Mouse (Mus musculus) lung, embryonic 15.5 days (tissue): ENCODE measurements around the gene Klk15. TPM values are rescaled to one million over a fixed set of nuclear protein-coding genes. Genes with fewer than 3 reads are reported as not detected.
"Not testable (repeated sequence)": the region's sequence is repeated elsewhere in the genome, so short reads cannot be mapped to it uniquely, and the experiment has no call there.

ENCODE experiments used
- ATAC-seq: fragments of 200-750 bp; cut with Nextera tagmentation; 2 replicates; pipeline ENCODE4 v1.8.0; 2017; ENCODE audit warnings: moderate number of reproducible peaks, borderline replicate concordance; ENCODE audit not compliant: low FRiP score, low TSS enrichment; ENCODE audit errors: extremely low read depth
- H3K27ac ChIP-seq: fragments of 300-500 bp; sonication (generic); 2 replicates; pipeline ENCODE4 v1.5.1; 2015; ENCODE audit warnings: moderate library complexity, mild to moderate bottlenecking, inconsistent platforms
- H3K27me3 ChIP-seq: fragments of 300-500 bp; sonication (generic); 2 replicates; pipeline ENCODE4 v1.6.1; 2015; ENCODE audit warnings: inconsistent platforms
- H3K36me3 ChIP-seq: fragments of 300-500 bp; sonication (generic); 2 replicates; pipeline ENCODE4 v1.6.1; 2015; ENCODE audit warnings: inconsistent platforms
- H3K4me1 ChIP-seq: fragments of 300-500 bp; sonication (generic); 2 replicates; pipeline ENCODE4 v1.6.1; 2015; ENCODE audit warnings: inconsistent platforms
- H3K4me2 ChIP-seq: fragments of 300-500 bp; sonication (generic); 2 replicates; pipeline ENCODE4 v1.6.1; 2015; ENCODE audit warnings: inconsistent platforms, mild to moderate bottlenecking, moderate library complexity
- H3K4me3 ChIP-seq: fragments of 300-500 bp; sonication (generic); 2 replicates; pipeline ENCODE4 v1.5.1; 2015; ENCODE audit warnings: mild to moderate bottlenecking, inconsistent platforms
- H3K9ac ChIP-seq: fragments of 300-500 bp; sonication (generic); 2 replicates; pipeline ENCODE4 v1.6.1; 2015; ENCODE audit warnings: inconsistent platforms
- H3K9me3 ChIP-seq: fragments of 300-500 bp; sonication (generic); 2 replicates; pipeline ENCODE4 v1.6.1; 2016; ENCODE audit warnings: inconsistent platforms
- WGBS: fragments of 180-500 bp; shearing (Covaris S2); methylation state at CpG from one replicate; pipeline ENCODE4 v1.1.7; 2015; 5-methylcytosine and 5-hydroxymethylcytosine counted together
- polyA plus RNA-seq: library from polyadenylated mRNA; unstranded; fragments of >200 nt; fragmentation: Nextera tagmentation; extraction: Ambion mirVana; gene quantifications from 2 replicates; pipeline ENCODE4 v1.2.1, GENCODE M21; 2015

Gene Klk15
- polyA plus RNA-seq, 1 experiment from 2014 or later: not detected

DNA sequence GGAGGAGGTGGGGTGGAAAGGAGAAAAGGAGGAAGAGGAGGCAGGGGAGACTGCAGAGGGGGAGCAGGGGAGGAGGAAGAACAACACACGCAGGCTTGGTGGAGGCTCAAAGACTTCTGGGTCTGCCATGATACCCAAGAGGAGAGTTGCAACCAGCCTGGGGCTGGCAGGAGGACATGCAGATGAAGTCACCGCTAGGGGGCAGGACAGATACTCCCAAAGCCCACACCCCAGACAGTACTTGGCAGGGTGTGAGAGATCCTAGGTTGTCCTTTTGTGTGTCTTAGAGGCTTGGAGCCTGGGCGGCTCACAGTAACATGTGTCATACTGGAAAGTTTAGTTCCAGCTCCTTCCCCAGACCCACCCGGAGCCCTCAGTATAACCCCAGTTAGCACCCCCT is 5.0 kb upstream of the Klk15 start:
- Histone ChIP-seq H3K4me2 (no peak overlapping the region), H3K4me1 (no peaks in the 10 kb centered on the region), H3K4me3 (no peak overlapping the region), H3K9me3 (no peaks in the 10 kb centered on the region), H3K36me3 (no peaks in the 10 kb centered on the region), H3K9ac (no peak overlapping the region), H3K27me3 (no peaks in the 10 kb centered on the region), H3K27ac (no peak overlapping the region)
- WGBS: 45% methylated on average over 4 of the region's 4 CpGs
- ATAC-seq: peak; percentile 37; the same call in 1 of the 2 replicates

DNA sequence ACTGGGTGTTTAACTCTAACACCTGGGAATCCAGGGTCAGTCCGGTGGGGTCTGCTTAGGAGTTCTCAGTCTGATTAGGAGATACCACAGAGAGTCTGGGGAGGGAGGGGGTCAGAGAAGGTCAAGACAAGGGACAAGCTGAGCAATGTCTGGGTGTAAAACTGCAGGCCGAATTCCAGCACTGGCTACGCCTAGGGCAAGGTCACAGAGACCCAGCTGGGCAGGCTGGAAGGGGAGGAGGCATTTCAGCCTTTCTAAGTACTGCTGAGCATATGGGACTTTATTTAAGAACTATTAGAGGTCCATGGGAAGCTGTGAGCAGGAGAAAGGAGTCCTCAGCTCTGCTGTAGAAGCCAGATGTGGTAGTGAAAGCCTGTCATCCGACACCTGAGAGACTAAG is 1.2 kb upstream of the Klk15 start:
- Histone ChIP-seq H3K4me2 (no peak overlapping the region), H3K27ac (no peak overlapping the region), H3K4me1 (no peaks in the 10 kb centered on the region), H3K4me3 (no peak overlapping the region), H3K9ac (no peak overlapping the region), H3K27me3 (no peaks in the 10 kb centered on the region), H3K36me3 (no peaks in the 10 kb centered on the region), H3K9me3 (no peaks in the 10 kb centered on the region)
- WGBS: 46% methylated on average over 4 of the region's 4 CpGs
- no peak for ATAC-seq

DNA sequence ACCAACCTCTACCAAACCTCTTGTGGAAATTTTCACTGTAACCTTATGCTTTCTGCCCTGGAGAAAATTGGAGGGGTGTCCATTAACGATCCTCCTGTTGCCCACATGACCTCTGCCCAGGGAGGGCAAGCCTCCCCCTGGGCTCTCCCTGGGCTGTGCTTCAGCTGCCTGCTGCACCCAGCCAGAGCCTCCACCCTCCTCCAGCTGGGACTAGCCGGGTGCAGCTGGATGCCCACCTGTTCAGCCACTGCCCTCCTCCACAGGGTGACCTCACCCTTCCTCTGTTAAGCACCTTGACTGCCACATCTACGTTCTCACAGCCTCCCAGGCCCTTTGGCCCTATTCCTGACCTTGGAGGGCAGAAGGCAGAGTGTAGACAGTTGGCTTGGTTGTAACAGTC is 1.2 kb downstream of the Klk15 start:
- no peak overlapping the region for H3K9ac ChIP-seq
- H3K4me2 ChIP-seq: no peak overlapping the region
- H3K36me3 ChIP-seq: no peaks in the 10 kb centered on the region
- no peaks in the 10 kb centered on the region for H3K9me3 ChIP-seq
- H3K4me1 ChIP-seq: no peaks in the 10 kb centered on the region
- WGBS: 60% methylated on average over 3 of the region's 3 CpGs
- no peak overlapping the region for H3K4me3 ChIP-seq
- H3K27ac ChIP-seq: no peak overlapping the region
- no peak for ATAC-seq
- no peaks in the 10 kb centered on the region for H3K27me3 ChIP-seq

DNA sequence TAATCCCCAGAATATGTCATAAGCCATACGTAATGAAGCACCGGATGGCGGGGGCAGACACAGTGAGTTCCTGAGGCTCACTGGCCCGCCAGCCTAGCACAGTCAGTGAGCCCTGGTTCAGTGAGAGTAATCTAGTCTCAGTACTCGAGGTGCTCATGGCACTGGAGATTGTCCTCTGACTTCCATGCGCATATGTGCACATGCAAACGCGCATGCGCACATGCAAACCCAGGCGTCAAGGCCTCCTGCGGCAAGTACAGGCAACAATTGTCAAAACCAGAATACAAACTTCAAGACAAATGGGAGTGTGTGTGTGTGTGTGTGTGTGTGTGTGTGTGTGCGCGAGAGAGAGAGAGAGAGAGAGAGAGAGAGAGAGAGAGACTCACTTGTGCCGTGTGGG is 3.0 kb downstream of the Klk15 start:
- Histone ChIP-seq H3K36me3 (no peaks in the 10 kb centered on the region), H3K4me3 (no peak overlapping the region), H3K27me3 (no peaks in the 10 kb centered on the region), H3K4me2 (no peak overlapping the region), H3K9me3 (no peaks in the 10 kb centered on the region), H3K4me1 (no peaks in the 10 kb centered on the region), H3K27ac (no peak overlapping the region), H3K9ac (no peak overlapping the region)
- WGBS: 76% methylated on average over 14 of the region's 14 CpGs
- no peak for ATAC-seq

DNA sequence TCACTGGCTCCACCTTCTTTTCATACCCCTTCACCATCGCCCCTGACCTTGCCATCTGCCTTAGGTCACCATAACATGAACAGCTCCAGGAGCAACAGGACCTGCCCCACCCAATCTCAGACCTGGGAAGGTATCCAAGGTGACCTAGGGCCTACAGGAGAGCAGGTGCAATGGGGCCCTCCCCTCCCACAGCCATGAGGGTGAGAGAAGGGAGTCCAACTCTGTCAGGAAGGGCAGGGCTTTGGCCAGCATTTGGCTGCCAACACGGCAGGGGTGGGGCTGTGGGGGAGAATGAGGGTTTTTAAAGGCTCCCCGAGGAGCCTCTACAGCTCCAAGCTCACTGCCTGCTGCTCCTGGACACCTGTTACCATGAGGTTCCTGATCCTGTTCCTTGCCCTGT is 8.8 kb downstream of the Klk15 start:
- not testable (repeated sequence) for H3K36me3 ChIP-seq, ATAC-seq, H3K4me2 ChIP-seq, H3K9me3 ChIP-seq, H3K4me3 ChIP-seq, H3K27ac ChIP-seq, H3K9ac ChIP-seq, H3K27me3 ChIP-seq, H3K4me1 ChIP-seq
- 53% methylated on average over 3 of the region's 3 CpGs for WGBS

DNA sequence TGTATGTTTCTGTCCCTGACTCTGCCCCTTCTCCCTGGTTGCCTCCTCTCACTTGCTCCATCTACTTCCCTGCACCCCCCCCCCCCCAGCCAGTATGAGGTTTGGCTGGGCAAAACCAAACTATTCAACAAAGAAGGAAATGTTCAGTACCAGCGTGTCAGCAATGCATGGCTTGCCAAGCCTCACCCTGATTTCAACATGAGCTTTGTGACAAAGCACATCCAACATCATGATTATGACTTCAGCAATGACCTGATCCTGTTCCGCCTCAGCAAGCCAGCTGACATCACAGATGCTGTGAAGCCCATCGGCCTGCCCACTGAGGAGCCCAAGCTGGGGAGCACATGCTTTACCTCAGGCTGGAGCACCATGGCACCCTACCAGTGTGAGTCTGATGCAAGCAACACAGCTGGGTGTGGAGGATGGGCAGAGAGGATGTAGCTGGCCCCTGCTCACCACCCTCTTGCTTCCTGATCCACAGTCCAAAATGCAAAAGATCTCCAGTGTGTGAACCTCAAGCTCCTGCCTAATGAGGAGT is 11.3 kb downstream of the Klk15 start:
- H3K4me2 ChIP-seq: no peak overlapping the region
- no peaks in the 10 kb centered on the region for H3K4me1 ChIP-seq
- H3K36me3 ChIP-seq: no peaks in the 10 kb centered on the region
- no peak overlapping the region for H3K27ac ChIP-seq
- no peaks in the 10 kb centered on the region for H3K27me3 ChIP-seq
- 78% methylated on average over 3 of the region's 3 CpGs for WGBS
- no peaks in the 10 kb centered on the region for H3K9me3 ChIP-seq
- no peak overlapping the region for H3K4me3 ChIP-seq
- no peak for ATAC-seq
- H3K9ac ChIP-seq: no peak overlapping the region

DNA sequence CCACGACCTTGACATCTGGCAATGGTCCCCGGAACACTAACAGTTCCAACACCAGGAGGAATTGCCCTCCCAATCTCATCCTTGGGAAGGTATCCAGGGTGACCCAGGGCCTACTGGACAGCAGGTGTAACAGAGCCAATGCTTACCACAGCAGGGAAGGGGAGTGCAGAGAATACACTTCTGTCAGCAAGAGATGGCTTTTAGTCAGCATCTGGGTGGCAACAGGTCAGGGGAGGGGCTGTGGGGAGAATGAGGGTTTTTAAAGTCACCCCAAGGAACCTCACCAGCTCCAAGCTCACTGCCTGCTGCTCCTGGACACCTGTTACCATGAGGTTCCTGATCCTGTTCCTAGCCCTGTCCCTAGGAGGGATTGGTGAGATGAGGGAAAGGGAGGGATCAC is 16.8 kb downstream of the Klk15 start, which contains the start of gene Klk1b8:
TSS of gene Klk1b8 (plus strand) at position 301 of the 400 bp plus-strand sequence.
- no peaks in the 10 kb centered on the region for H3K27me3 ChIP-seq
- H3K27ac ChIP-seq: no peak within 1 kb of the TSS
- H3K4me2 ChIP-seq: no peak within 1 kb of the TSS
- no peaks in the 10 kb centered on the region for H3K9me3 ChIP-seq
- no peak for ATAC-seq
- no peak within 1 kb of the TSS for H3K4me3 ChIP-seq
- no peaks in the 10 kb centered on the region for H3K36me3 ChIP-seq
- no peaks in the 10 kb centered on the region for H3K4me1 ChIP-seq
- no peak within 1 kb of the TSS for H3K9ac ChIP-seq
- WGBS: 68% methylated on average over 2 of the region's 2 CpGs

DNA sequence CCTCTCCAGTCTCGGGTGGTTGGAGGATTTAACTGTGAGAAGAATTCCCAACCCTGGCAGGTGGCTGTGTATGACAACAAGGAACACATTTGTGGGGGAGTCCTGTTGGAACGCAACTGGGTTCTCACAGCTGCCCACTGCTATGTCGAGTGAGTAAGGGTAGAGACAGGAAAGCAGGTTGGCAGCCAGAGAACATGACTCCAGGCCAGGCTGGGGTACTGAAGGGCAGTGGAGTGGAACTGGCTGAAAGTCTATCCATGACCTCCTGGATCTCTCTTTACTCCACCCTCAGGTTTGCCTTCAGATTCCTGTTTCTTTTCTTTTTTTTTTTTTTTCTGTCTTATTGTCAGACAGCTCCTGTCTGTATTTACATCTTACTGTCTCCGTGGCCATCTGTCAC is 19.2 kb downstream of the Klk15 start:
- no peak overlapping the region for H3K9ac ChIP-seq
- H3K4me2 ChIP-seq: no peak overlapping the region
- no peak overlapping the region for H3K4me3 ChIP-seq
- H3K9me3 ChIP-seq: no peaks in the 10 kb centered on the region
- no peak for ATAC-seq
- H3K27me3 ChIP-seq: no peaks in the 10 kb centered on the region
- no peaks in the 10 kb centered on the region for H3K4me1 ChIP-seq
- WGBS: 52% methylated on average over 4 of the region's 4 CpGs
- no peaks in the 10 kb centered on the region for H3K36me3 ChIP-seq
- no peak overlapping the region for H3K27ac ChIP-seq

DNA sequence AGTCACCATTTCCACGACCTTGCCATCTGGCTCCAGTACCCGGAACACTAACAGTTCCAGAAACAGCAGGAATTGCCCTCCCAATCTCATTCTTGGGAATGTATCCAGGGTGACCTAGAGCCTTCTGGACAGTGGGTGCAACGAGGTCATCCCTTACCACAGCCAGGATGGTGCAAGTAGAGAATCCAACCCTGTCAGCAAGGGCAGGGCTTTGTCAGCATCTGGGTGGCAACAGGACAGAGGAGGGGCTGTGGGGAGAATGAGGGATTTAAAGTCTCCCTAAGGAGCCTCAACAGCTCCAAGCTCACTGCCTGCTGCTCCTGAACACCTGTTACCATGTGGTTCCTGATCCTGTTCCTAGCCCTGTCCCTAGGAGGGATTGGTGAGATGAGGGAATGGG is 32.9 kb downstream of the Klk15 start, which contains the start of gene Klk1b1:
TSS of gene Klk1b1 (plus strand) at position 301 of the 400 bp plus-strand sequence.
- no peak within 1 kb of the TSS for H3K4me3 ChIP-seq
- no peaks in the 10 kb centered on the region for H3K36me3 ChIP-seq
- H3K4me2 ChIP-seq: no peak within 1 kb of the TSS
- WGBS: 49% methylated on average over 3 of the region's 3 CpGs
- no peak within 1 kb of the TSS for H3K9ac ChIP-seq
- ATAC-seq: no peak
- no peaks in the 10 kb centered on the region for H3K9me3 ChIP-seq
- H3K27ac ChIP-seq: no peak within 1 kb of the TSS
- no peaks in the 10 kb centered on the region for H3K4me1 ChIP-seq
- H3K27me3 ChIP-seq: no peaks in the 10 kb centered on the region

DNA sequence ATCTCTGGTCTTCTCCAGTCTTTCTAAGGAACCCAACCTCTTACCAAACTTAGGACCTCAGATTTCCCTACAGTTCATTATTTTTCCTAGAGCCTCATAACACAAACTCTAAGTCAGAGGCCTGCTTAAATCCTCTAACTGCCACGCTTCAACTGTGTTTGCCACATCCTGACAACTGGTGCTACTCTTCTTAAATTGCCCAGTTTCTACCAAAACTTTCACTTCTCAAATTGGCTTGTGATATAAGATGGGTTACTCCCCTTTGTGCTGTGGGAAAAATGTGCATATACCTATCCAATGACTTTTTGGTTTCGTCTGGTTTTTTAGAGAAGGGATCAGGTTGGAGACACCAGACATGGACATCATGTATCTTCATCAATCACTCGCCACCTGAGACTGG is 33.5 kb downstream of the Klk15 start:
- no peak for ATAC-seq
- Histone ChIP-seq H3K4me3 (no peak overlapping the region), H3K4me2 (no peak overlapping the region), H3K4me1 (no peaks in the 10 kb centered on the region), H3K9me3 (no peaks in the 10 kb centered on the region), H3K9ac (no peak overlapping the region), H3K36me3 (no peaks in the 10 kb centered on the region), H3K27ac (no peak overlapping the region), H3K27me3 (no peaks in the 10 kb centered on the region)
- 68% methylated on average over 3 of the region's 3 CpGs for WGBS

DNA sequence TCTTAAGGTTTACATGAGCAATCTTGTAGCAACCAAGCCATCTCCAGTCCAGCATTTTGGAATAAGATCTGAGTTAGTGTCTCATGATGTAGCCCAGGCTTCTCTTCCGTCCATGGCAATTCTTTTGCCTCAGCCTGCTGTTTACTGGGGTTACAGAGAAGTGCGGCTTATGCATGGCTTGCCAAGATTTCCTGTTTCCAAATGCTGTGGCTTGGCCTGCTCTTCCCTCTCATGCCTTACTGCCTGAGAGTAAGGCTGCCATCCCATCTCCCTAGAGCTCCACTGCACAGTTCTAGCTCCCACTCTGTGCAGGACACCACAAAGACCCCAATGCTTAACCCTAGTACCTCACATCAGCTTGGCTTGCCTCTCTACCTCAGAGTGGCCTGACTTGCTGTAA is 34.1 kb downstream of the Klk15 start:
- H3K4me2 ChIP-seq: no peak overlapping the region
- no peaks in the 10 kb centered on the region for H3K9me3 ChIP-seq
- H3K27ac ChIP-seq: no peak overlapping the region
- 81% methylated on average over 2 of the region's 2 CpGs for WGBS
- H3K9ac ChIP-seq: no peak overlapping the region
- no peaks in the 10 kb centered on the region for H3K27me3 ChIP-seq
- no peak for ATAC-seq
- H3K4me3 ChIP-seq: no peak overlapping the region
- H3K4me1 ChIP-seq: no peaks in the 10 kb centered on the region
- H3K36me3 ChIP-seq: no peaks in the 10 kb centered on the region

DNA sequence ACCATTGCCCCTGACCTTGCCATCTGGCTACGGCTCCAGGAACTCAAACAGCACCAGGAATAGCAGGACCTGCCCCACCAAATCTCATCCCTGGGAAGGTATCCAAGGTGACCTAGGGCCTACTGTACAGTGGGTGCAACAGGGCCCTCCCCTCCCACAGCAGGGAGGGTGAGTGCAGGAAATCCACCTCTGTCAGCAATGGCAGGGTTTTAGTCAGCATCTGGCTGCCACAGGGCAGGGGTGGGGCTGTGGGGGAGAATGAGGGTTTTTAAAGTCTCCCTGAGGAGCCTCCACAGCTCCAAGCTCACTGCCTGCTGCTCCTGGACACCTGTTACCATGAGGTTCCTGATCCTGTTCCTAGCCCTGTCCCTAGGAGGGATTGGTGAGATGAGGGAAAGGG is 42.2 kb downstream of the Klk15 start, which contains the start of gene Klk1b9:
TSS of gene Klk1b9 (plus strand) at position 301 of the 400 bp plus-strand sequence.
- H3K9ac ChIP-seq, H3K4me2 ChIP-seq, H3K4me1 ChIP-seq, H3K36me3 ChIP-seq, H3K27ac ChIP-seq, H3K9me3 ChIP-seq, H3K27me3 ChIP-seq, H3K4me3 ChIP-seq, ATAC-seq: not testable (repeated sequence)
- WGBS: 58% methylated on average over 1 of the region's 1 CpGs

DNA sequence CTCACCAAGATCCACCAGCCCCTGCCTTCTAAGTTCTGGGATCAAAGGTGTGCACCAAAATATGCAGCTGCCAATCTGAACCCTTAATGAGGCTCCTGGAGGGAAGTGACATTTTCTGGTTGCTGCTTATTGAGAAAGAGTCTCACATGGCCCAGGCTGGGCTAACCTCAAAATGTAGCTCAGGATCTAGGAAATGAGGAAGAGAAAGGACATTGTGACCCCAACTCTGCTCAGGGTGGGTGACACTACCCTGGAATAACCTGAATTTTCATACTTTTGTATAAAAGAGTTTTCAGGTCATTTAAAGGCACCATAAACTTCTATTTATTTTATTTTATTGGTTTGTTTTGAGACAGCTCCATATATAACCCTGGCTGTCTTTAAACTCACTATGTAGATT is 52.1 kb downstream of the Klk15 start:
- Histone ChIP-seq H3K9ac (no peak overlapping the region), H3K9me3 (no peaks in the 10 kb centered on the region), H3K4me1 (no peaks in the 10 kb centered on the region), H3K27ac (no peak overlapping the region), H3K27me3 (no peaks in the 10 kb centered on the region), H3K36me3 (no peaks in the 10 kb centered on the region), H3K4me3 (no peak overlapping the region), H3K4me2 (no peak overlapping the region)
- ATAC-seq: no peak
